Comparison of ENCODE assay signal across 8 mouse cellular contexts in genomic region chr12:110608460-110609152, GRCm38 (mm10). TPM values are rescaled to one million over a fixed set of nuclear protein-coding genes. Genes with fewer than 3 reads are reported as not detected.
DNase-seq lines count a peak whose midpoint lies in the region; ATAC-seq and TF ChIP-seq lines count a peak whose summit lies in the region.

No protein-coding gene starts in this region.

- peaks cover 20% of the 10 kb centered on the region for H3K4me1 ChIP-seq in liver, adult 2 months (ENCODE audit: control insufficient read depth, insufficient read depth, low read length)
- H3K4me1 ChIP-seq in forebrain, embryonic 16.5 days (replicated peaks; ENCODE audit: control insufficient read depth, insufficient read depth, low read length), result peaks cover 8% of the 10 kb centered on the region

- no peak overlapping the region for H3K4me3 ChIP-seq in liver, adult 2 months (ENCODE audit: insufficient read depth, low read depth, low read length)
- no peak overlapping the region for H3K4me3 ChIP-seq in forebrain, embryonic 16.5 days (replicated peaks; ENCODE audit: low read length)

- peak; percentile 64 to 74 for ATAC-seq in hematopoietic stem cell, adult 5-6 weeks (replicated peaks in 1 of 2; ENCODE audit: insufficient read depth in 1 of 2, low FRiP score in 2 of 2, low TSS enrichment in 1 of 2, low read depth in 1 of 2, poor library complexity in 2 of 2, severe bottlenecking in 2 of 2)
- no peak for ATAC-seq in forebrain, embryonic 16.5 days

- H3K27ac ChIP-seq in liver, adult 2 months (replicated peaks; ENCODE audit: insufficient read depth, low read depth, low read length), result no peak overlapping the region
- H3K27ac ChIP-seq in forebrain, embryonic 16.5 days (ENCODE audit: low read length), result no peak overlapping the region

- peaks cover 43% of the 10 kb centered on the region for H3K79me2 ChIP-seq in liver, adult 2 months (ENCODE audit: control insufficient read depth, insufficient read depth, low read length)

- no peak overlapping the region for H3K9ac ChIP-seq in liver, adult 2 months (ENCODE audit: low read depth, low read length)
- no peak overlapping the region for H3K9ac ChIP-seq in forebrain, embryonic 16.5 days (replicated peaks; ENCODE audit: low read depth, low read length)

- TF ChIP-seq POLR2A in liver, adult 2 months (IDR thresholded peaks at IDR 0.05; ENCODE audit: extremely low read depth, insufficient read depth, low read length), result no peak

- no peaks in the 10 kb centered on the region for H3K9me3 ChIP-seq in forebrain, embryonic 16.5 days (ENCODE audit: control insufficient read depth, low read length)

- 24% methylated on average over 11 of the region's 11 CpGs for WGBS in liver, adult 2 months
- 78% methylated on average over 11 of the region's 11 CpGs for WGBS in forebrain, embryonic 16.5 days

- DNase-seq in adrenal gland, adult 2 months, result peak; percentile 50
- DNase-seq in adrenal gland, adult 8-10 months, result no peak
- DNase-seq in WW6 (ENCODE audit: low read depth, low spot score), result peak; percentile 82
- DNase-seq in fibroblast of lung, adult 2 months (ENCODE audit: low read depth), result peak; percentile 87
- peak; percentile 49 for DNase-seq in liver, adult 2 months (ENCODE audit: extremely low read depth, low read depth, low spot score)
- peak; percentile 43 for DNase-seq in right cerebral cortex, postnatal 14 days

- H3K4me2 ChIP-seq in forebrain, embryonic 16.5 days (ENCODE audit: low read length), result no peak overlapping the region

- TF ChIP-seq CTCF in liver, adult 2 months (IDR thresholded peaks at IDR 0.05; ENCODE audit: low read depth, low read length), result peak; percentile 44

- peaks cover 5% of the 10 kb centered on the region; the same call in 1 of the 2 replicates for H3K36me3 ChIP-seq in liver, adult 2 months (ENCODE audit: control insufficient read depth, insufficient read depth, low read length)
- H3K36me3 ChIP-seq in forebrain, embryonic 16.5 days (ENCODE audit: control insufficient read depth, insufficient read depth), result peaks cover 3% of the 10 kb centered on the region; the same call in 1 of the 2 replicates

- H3K27me3 ChIP-seq in liver, adult 2 months (ENCODE audit: control insufficient read depth, insufficient read depth, low read length), result no peaks in the 10 kb centered on the region
- no peaks in the 10 kb centered on the region for H3K27me3 ChIP-seq in forebrain, embryonic 16.5 days (replicated peaks; ENCODE audit: control insufficient read depth, insufficient read depth, low read length)

RNA-seq across cellular contexts. Expression of gene Dync1h1, which starts 7.4 kb away (rescaled TPM):
- 100 to 1,000 TPM; 113 to 176 TPM for total RNA-seq in adrenal gland, adult 2 months (2021)
- polyA plus RNA-seq in adrenal gland, adult 2 months (2012; rRNA removed), result 213 and 269 TPM in 2 replicates
- total RNA-seq in adrenal gland, adult 8-10 months (2022), result 100 to 1,000 TPM; 133 to 190 (median 158) TPM
- total RNA-seq in hematopoietic stem cell, adult 5-6 weeks (2017), result 112 and 117 TPM in 2 replicates
- 56.5 and 98.5 TPM in 2 replicates for total RNA-seq in liver, adult 2 months (2014; rRNA removed)
- polyA plus RNA-seq in liver, adult 2 months (2012; rRNA removed), result 66.0 and 85.8 TPM in 2 replicates
- 106 and 107 TPM in 2 replicates for polyA plus RNA-seq in forebrain, embryonic 16.5 days (2015; fragmentation: Nextera tagmentation; extraction: Ambion mirVana)
